ENCODE assay signal across 18 mouse cellular contexts in genomic region chr9:56414322-56414721, GRCm38 (mm10). TPM values are rescaled to one million over a fixed set of nuclear protein-coding genes. Genes with fewer than 3 reads are reported as not detected.
DNase-seq lines count a peak whose midpoint lies in the region; ATAC-seq and TF ChIP-seq lines count a peak whose summit lies in the region.
"Had no signal": no experiment of that assay in that cellular context is flagged by ENCODE, and none has a peak within 500 bp of the region (broad histone marks: within the 10 kb centered on the region; RNA-seq: fewer than 3 reads in every experiment).

No protein-coding gene starts in this region.

- CTCF ChIA-PET in Patski (lab: Charles Lee), result interaction anchor here (1.2 to 2.1 kb wide), 4 partner anchors 18 to 200 kb away, joined by 3 to 10 read pairs (median 3); no protein-coding TSS in a partner anchor

- TF ChIP-seq CTCF in layer of hippocampus, adult 2 months (conservative IDR thresholded peaks at IDR 0.05), result peak; percentile 55
- peak; percentile 47 for TF ChIP-seq CTCF in Patski (IDR thresholded peaks at IDR 0.05)

- POLR2A ChIA-PET in Patski (lab: Charles Lee), result interaction anchor here (0.5 kb wide), 1 partner anchor 1520 kb away, joined by 3 read pairs; no protein-coding TSS in a partner anchor

- H3K27ac ChIP-seq in layer of hippocampus, adult 2 months, result no peak overlapping the region
- H3K27ac ChIP-seq: hindbrain, embryonic 12.5 days; liver, embryonic 15.5 days; neural tube, embryonic 13.5 days had no signal

- in situ Hi-C loops in Patski (cut with MboI; ENCODE audit: low pct_unique_long_range_greater_than_20kb), result loop anchor here (5.0 kb wide), 1 partner anchor 142 kb away; no protein-coding TSS in a partner anchor

- H3K27me3 ChIP-seq in Patski, result no peaks in the 10 kb centered on the region
- H3K27me3 ChIP-seq: hindbrain, embryonic 12.5 days; liver, embryonic 15.5 days; neural tube, embryonic 13.5 days had no signal

- ATAC-seq in Patski, result no peak
- ATAC-seq: midbrain, embryonic 16.5 days had no signal

- H3K4me3 ChIP-seq in layer of hippocampus, adult 2 months, result no peak overlapping the region
- H3K4me3 ChIP-seq: erythroblast, embryonic 14.5 days; hindbrain, embryonic 12.5 days; liver, embryonic 15.5 days; neural tube, embryonic 13.5 days had no signal

- DNase-seq in layer of hippocampus, adult 2 months (ENCODE audit: low spot score in 2 of 2), result no peak
- DNase-seq in layer of hippocampus, adult 9-10 months (ENCODE audit: low spot score), result no peak
- DNase-seq in thymus, postnatal 4 days, result peak; percentile 18
- DNase-seq in thymus, postnatal 0 days (ENCODE audit: low spot score), result no peak
- no peak for DNase-seq in Patski (ENCODE audit: low read depth, low spot score)
- no peak for DNase-seq in Muller cell, postnatal 12 days (ENCODE audit: inconsistent ontology term)
- no peak for DNase-seq in adipocyte (ENCODE audit: low spot score)
- DNase-seq: adrenal gland, postnatal 10 days; cerebellum, adult 8-10 months; gastrocnemius, postnatal 36 days; kidney, adult 8-10 months; right cerebral cortex, adult 18-20 months; spleen, adult 18-20 months had no signal

RNA-seq across cellular contexts. Expression of gene Peak1, which starts 3.5 kb away (rescaled TPM):
- total RNA-seq in layer of hippocampus, adult 2 months (2021), result 10 to 100 TPM; 56.1 to 59.2 TPM
- polyA plus RNA-seq in thymus, postnatal 0 days (2015; fragmentation: Nextera tagmentation; extraction: Ambion mirVana), result 5.1 and 7.7 TPM in 2 replicates
- polyA plus RNA-seq in Patski (2021), result 26.1 TPM

RNA-seq across cellular contexts. Expression of gene Hmg20a, which starts 4.1 kb away (rescaled TPM):
- 10 to 100 TPM; 78.8 to 81.6 TPM for total RNA-seq in layer of hippocampus, adult 2 months (2021)
- polyA plus RNA-seq in thymus, postnatal 0 days (2015; fragmentation: Nextera tagmentation; extraction: Ambion mirVana), result 44.7 and 48.3 TPM in 2 replicates
- 35.9 TPM for polyA plus RNA-seq in Patski (2021)
